Mouse (Mus musculus) fat pad, adult 2 months (tissue): ENCODE measurements at regions not wholly inside any gene's neighbourhood (a gene's known extent, or its start where the extent isn't known, plus 50 kb on each side); places are given as distances from the start of the nearest gene placed in this dataset.

ENCODE experiments used
- DNase-seq: peaks from one replicate; pipeline ENCODE4 v3.0.0-alpha.2; 2011; ENCODE audit warnings: low read depth, low spot score; ENCODE audit errors: extremely low read depth

GRCm38 (mm10) chr4:89403151-89403550 is 92.3 kb upstream of the Cdkn2b start:
- DNase-seq: no peak

- DNase-seq: no peak
These were observed 91.5 kb upstream of the Cdkn2b start for GRCm38 (mm10) chr4:89402324-89402723.

- DNase-seq: no peak
These were observed 90.9 kb upstream of the Cdkn2b start for GRCm38 (mm10) chr4:89401696-89402095.

- no peak for DNase-seq
These were observed 89.5 kb upstream of the Cdkn2b start for GRCm38 (mm10) chr4:89400342-89400741.

- no peak for DNase-seq
These were observed 88.4 kb upstream of the Cdkn2b start for GRCm38 (mm10) chr4:89399277-89399676.

- no peak for DNase-seq
These were observed 85.2 kb upstream of the Cdkn2b start for GRCm38 (mm10) chr4:89396020-89396419.

GRCm38 (mm10) chr4:89395336-89395735 is 84.5 kb upstream of the Cdkn2b start:
- DNase-seq: no peak

- DNase-seq: no peak
These were observed 82.4 kb upstream of the Cdkn2b start for GRCm38 (mm10) chr4:89393251-89393711.

GRCm38 (mm10) chr4:89392791-89393190 is 82.0 kb upstream of the Cdkn2b start:
- no peak for DNase-seq

GRCm38 (mm10) chr4:89391463-89392308 is 80.8 kb upstream of the Cdkn2b start:
- DNase-seq: no peak

GRCm38 (mm10) chr4:89383548-89383947 is 72.7 kb upstream of the Cdkn2b start:
- DNase-seq: no peak

- no peak for DNase-seq
These were observed 71.7 kb upstream of the Cdkn2b start for GRCm38 (mm10) chr4:89382434-89382976.

GRCm38 (mm10) chr4:89381763-89382162 is 70.9 kb upstream of the Cdkn2b start:
- DNase-seq: no peak

- no peak for DNase-seq
These were observed 70.2 kb upstream of the Cdkn2b start for GRCm38 (mm10) chr4:89381077-89381476.

- DNase-seq: no peak
These were observed 69.6 kb upstream of the Cdkn2b start for GRCm38 (mm10) chr4:89380330-89380945.

- DNase-seq: no peak
These were observed 68.9 kb upstream of the Cdkn2b start for GRCm38 (mm10) chr4:89379622-89380329.

- no peak for DNase-seq
These were observed 61.8 kb upstream of the Cdkn2b start for GRCm38 (mm10) chr4:89372631-89373030.

- DNase-seq: peak; percentile 79
These were observed 58.1 kb upstream of the Cdkn2b start for GRCm38 (mm10) chr4:89368850-89369524.

GRCm38 (mm10) chr4:89366581-89367141 is 55.8 kb upstream of the Cdkn2b start:
- no peak for DNase-seq

GRCm38 (mm10) chr4:89365875-89366274 is 55.0 kb upstream of the Cdkn2b start:
- DNase-seq: no peak
